Mouse (Mus musculus) central nervous system, embryonic 18 days (tissue): Measurements from ENCODE around the gene Gm5565. TPM values are rescaled to one million over a fixed set of nuclear protein-coding genes. Genes with fewer than 3 reads are reported as not detected.

ENCODE experiments used
- polyA plus RNA-seq: library from polyadenylated mRNA; depleted of rRNA; stranded (reverse); fragments of >200 nt; gene quantifications from 2 replicates; pipeline ENCODE4 v1.2.3, GENCODE M21; 2012; rRNA removed

The Gm5565 gene
- not detected in 2 replicates for polyA plus RNA-seq

GRCm38 (mm10) chr5:146160439-146160838 lies at the start of gene Gm5565:
Gene Gm5565 (minus strand): TSS chr5:146160539.

DNA sequence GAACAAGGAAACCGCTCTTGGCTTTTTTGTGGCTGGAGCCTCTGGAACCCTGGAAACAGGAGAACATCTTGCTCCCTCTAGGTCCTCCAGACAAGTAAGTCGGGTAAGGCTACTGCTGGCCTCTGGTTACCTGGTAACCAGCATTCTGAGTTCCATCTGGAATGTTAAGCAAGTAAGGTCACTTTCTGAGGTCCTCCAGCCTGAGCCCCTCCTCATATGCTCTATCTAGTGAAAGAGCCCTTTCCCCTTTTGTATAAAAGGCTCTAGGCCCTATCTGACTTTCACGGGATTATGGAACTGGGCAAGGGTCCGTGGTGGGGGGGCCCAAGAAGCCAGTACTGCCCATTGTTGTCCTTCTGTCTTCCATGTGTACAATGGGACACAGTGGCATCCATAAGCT lies 24.9 kb upstream of the Gm5565 start, which contains the start of gene 1700001J03Rik:
Gene 1700001J03Rik (minus strand): TSS at position 101 of the 400 bp plus-strand sequence.

GRCm38 (mm10) chr5:146170621-146171020 lies 10.3 kb upstream of the Gm5565 start, which contains the start of gene Gm6309:
Gene Gm6309 (minus strand): TSS chr5:146170721.

Other genes with a start within 250 kb of the Gm5565 start
- gene Cyp3a25, start 150.9 kb downstream of the Gm5565 start, polyA plus RNA-seq: not detected in 2 replicates
- not detected in 2 replicates for gene Cyp3a59, start 81.3 kb downstream of the Gm5565 start, polyA plus RNA-seq
- not detected in 2 replicates for gene Gm6309, start 10.2 kb upstream of the Gm5565 start, polyA plus RNA-seq
- 0.51 and 0.78 TPM in 2 replicates for gene 1700001J03Rik, start 24.8 kb upstream of the Gm5565 start, polyA plus RNA-seq
- gene Rnf6, start 61.0 kb upstream of the Gm5565 start, polyA plus RNA-seq: 21.4 and 22.5 TPM in 2 replicates
- 62.7 and 62.9 TPM in 2 replicates for gene Cdk8, start 70.7 kb upstream of the Gm5565 start, polyA plus RNA-seq
- 26.3 and 27.3 TPM in 2 replicates for gene Wasf3, start 224.4 kb upstream of the Gm5565 start, polyA plus RNA-seq